Mouse (Mus musculus) lung, embryonic 15.5 days (tissue): ENCODE data around the gene Cd3g. TPM values are rescaled to one million over a fixed set of nuclear protein-coding genes. Genes with fewer than 3 reads are reported as not detected.

Experiments
- ATAC-seq: fragments of 200-750 bp; cut with Nextera tagmentation; 2 replicates; pipeline ENCODE4 v1.8.0; 2017; ENCODE audit warnings: moderate number of reproducible peaks, borderline replicate concordance; ENCODE audit not compliant: low FRiP score, low TSS enrichment; ENCODE audit errors: extremely low read depth
- H3K27ac ChIP-seq: fragments of 300-500 bp; sonication (generic); 2 replicates; pipeline ENCODE4 v1.5.1; 2015; ENCODE audit warnings: moderate library complexity, mild to moderate bottlenecking, inconsistent platforms
- H3K27me3 ChIP-seq: fragments of 300-500 bp; sonication (generic); 2 replicates; pipeline ENCODE4 v1.6.1; 2015; ENCODE audit warnings: inconsistent platforms
- H3K36me3 ChIP-seq: fragments of 300-500 bp; sonication (generic); 2 replicates; pipeline ENCODE4 v1.6.1; 2015; ENCODE audit warnings: inconsistent platforms
- H3K4me1 ChIP-seq: fragments of 300-500 bp; sonication (generic); 2 replicates; pipeline ENCODE4 v1.6.1; 2015; ENCODE audit warnings: inconsistent platforms
- H3K4me2 ChIP-seq: fragments of 300-500 bp; sonication (generic); 2 replicates; pipeline ENCODE4 v1.6.1; 2015; ENCODE audit warnings: inconsistent platforms, mild to moderate bottlenecking, moderate library complexity
- H3K4me3 ChIP-seq: fragments of 300-500 bp; sonication (generic); 2 replicates; pipeline ENCODE4 v1.5.1; 2015; ENCODE audit warnings: mild to moderate bottlenecking, inconsistent platforms
- H3K9ac ChIP-seq: fragments of 300-500 bp; sonication (generic); 2 replicates; pipeline ENCODE4 v1.6.1; 2015; ENCODE audit warnings: inconsistent platforms
- H3K9me3 ChIP-seq: fragments of 300-500 bp; sonication (generic); 2 replicates; pipeline ENCODE4 v1.6.1; 2016; ENCODE audit warnings: inconsistent platforms
- WGBS: fragments of 180-500 bp; shearing (Covaris S2); methylation state at CpG from one replicate; pipeline ENCODE4 v1.1.7; 2015; 5-methylcytosine and 5-hydroxymethylcytosine counted together
- polyA plus RNA-seq: library from polyadenylated mRNA; unstranded; fragments of >200 nt; fragmentation: Nextera tagmentation; extraction: Ambion mirVana; gene quantifications from 2 replicates; pipeline ENCODE4 v1.2.1, GENCODE M21; 2015

The Cd3g gene
- polyA plus RNA-seq, 1 experiment from 2014 or later = 20.4 TPM

- no peak overlapping the region for H3K27ac ChIP-seq
- no peak overlapping the region for H3K9ac ChIP-seq
- no peaks in the 10 kb centered on the region for H3K27me3 ChIP-seq
- H3K9me3 ChIP-seq = no peaks in the 10 kb centered on the region
- ATAC-seq = no peak
- no peak overlapping the region for H3K4me3 ChIP-seq
- no peaks in the 10 kb centered on the region for H3K4me1 ChIP-seq
- no peak overlapping the region for H3K4me2 ChIP-seq
- peaks cover 68% of the 10 kb centered on the region for H3K36me3 ChIP-seq
- WGBS = 84% methylated on average over 3 of the region's 3 CpGs
Measured at GRCm38 (mm10) chr9:44954432-44954831, 25.8 kb downstream of the Cd3g start.

- no peak overlapping the region for H3K9ac ChIP-seq
- no peak overlapping the region for H3K4me2 ChIP-seq
- no peak overlapping the region for H3K27ac ChIP-seq
- WGBS = 89% methylated on average over 5 of the region's 5 CpGs
- no peak overlapping the region for H3K4me3 ChIP-seq
- H3K36me3 ChIP-seq = peaks cover 84% of the 10 kb centered on the region
- no peaks in the 10 kb centered on the region for H3K9me3 ChIP-seq
- no peaks in the 10 kb centered on the region for H3K27me3 ChIP-seq
- no peak for ATAC-seq
- H3K4me1 ChIP-seq = no peaks in the 10 kb centered on the region
Measured at GRCm38 (mm10) chr9:44947836-44948235, 32.4 kb downstream of the Cd3g start.

DNA sequence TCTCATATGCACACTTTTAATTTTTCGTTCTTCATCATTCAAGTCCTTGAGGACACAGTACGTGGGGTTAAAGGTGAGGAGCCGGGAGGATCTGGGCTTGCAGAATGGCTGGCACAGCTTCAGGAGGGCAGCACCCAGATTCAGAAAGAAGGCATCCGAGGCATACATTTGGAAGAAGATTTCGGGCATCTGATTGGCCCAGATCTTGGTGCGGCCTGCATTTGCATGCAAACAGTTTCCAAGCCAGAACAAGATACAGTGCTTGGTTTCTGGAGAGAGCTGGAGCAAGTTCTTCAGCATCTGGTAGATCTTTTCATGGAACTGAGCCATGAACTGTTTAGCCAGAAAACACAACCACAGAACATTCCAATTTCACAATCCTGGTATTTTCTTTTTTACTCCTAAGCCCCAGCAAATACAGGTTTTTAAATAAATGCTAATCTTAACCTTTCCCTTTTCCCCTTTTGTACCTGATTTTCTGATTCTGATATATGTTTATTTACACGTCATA lies 34.0 kb downstream of the Cd3g start:
- Histone ChIP-seq H3K9me3 (no peaks in the 10 kb centered on the region), H3K9ac (no peak overlapping the region), H3K4me1 (no peaks in the 10 kb centered on the region), H3K36me3 (peaks cover 89% of the 10 kb centered on the region), H3K27me3 (no peaks in the 10 kb centered on the region), H3K4me3 (no peak overlapping the region), H3K27ac (no peak overlapping the region), H3K4me2 (no peak overlapping the region)
- no peak for ATAC-seq
- WGBS = 91% methylated on average over 7 of the region's 7 CpGs

DNA sequence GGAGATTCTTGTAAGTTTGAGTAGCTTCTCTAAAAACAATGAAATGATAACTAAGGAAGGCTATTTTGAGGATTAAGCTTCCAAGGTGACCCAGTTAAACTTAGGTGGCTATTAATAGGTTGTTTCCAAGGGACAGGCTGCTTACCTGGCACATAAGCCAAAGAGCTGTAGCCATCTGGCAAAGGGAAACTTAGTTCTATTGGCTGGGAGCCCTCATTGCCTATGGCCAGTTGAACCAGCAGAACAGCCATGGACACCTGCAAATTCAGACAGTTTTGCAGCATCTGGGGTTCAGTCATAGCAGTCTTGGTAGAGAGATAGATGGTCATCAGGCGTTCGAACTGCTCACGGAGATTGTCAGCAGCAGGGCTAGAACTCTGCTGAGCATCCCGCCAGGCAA lies 37.8 kb downstream of the Cd3g start:
- no peak for ATAC-seq
- Histone ChIP-seq H3K27me3 (no peaks in the 10 kb centered on the region), H3K27ac (no peak overlapping the region), H3K9ac (no peak overlapping the region), H3K4me2 (no peak overlapping the region), H3K4me1 (no peaks in the 10 kb centered on the region), H3K4me3 (no peak overlapping the region), H3K9me3 (no peaks in the 10 kb centered on the region), H3K36me3 (peaks cover 83% of the 10 kb centered on the region)
- WGBS = 89% methylated on average over 4 of the region's 4 CpGs

- Histone ChIP-seq H3K4me3 (no peak overlapping the region), H3K27ac (no peak overlapping the region), H3K9ac (no peak overlapping the region), H3K27me3 (no peaks in the 10 kb centered on the region), H3K4me1 (no peaks in the 10 kb centered on the region), H3K36me3 (peaks cover 86% of the 10 kb centered on the region), H3K4me2 (no peak overlapping the region), H3K9me3 (no peaks in the 10 kb centered on the region)
- WGBS = 80% methylated on average over 4 of the region's 4 CpGs
- ATAC-seq = no peak
Measured at GRCm38 (mm10) chr9:44941756-44942155, 38.5 kb downstream of the Cd3g start.

- WGBS = 71% methylated on average over 2 of the region's 2 CpGs
- Histone ChIP-seq H3K9me3 (no peaks in the 10 kb centered on the region), H3K27me3 (no peaks in the 10 kb centered on the region), H3K4me1 (peaks cover 17% of the 10 kb centered on the region), H3K9ac (peak overlapping the region; percentile 47; the same call in 1 of the 2 replicates), H3K4me3 (peak overlapping the region; percentile 92), H3K4me2 (peak overlapping the region; percentile 66), H3K36me3 (no peaks in the 10 kb centered on the region), H3K27ac (peak overlapping the region; percentile 94)
- ATAC-seq = no peak
Measured at GRCm38 (mm10) chr9:44921543-44921942, 58.7 kb downstream of the Cd3g start.

- peak overlapping the region; percentile 94 for H3K27ac ChIP-seq
Measured at GRCm38 (mm10) chr9:44921123-44921468, 59.1 kb downstream of the Cd3g start.

DNA sequence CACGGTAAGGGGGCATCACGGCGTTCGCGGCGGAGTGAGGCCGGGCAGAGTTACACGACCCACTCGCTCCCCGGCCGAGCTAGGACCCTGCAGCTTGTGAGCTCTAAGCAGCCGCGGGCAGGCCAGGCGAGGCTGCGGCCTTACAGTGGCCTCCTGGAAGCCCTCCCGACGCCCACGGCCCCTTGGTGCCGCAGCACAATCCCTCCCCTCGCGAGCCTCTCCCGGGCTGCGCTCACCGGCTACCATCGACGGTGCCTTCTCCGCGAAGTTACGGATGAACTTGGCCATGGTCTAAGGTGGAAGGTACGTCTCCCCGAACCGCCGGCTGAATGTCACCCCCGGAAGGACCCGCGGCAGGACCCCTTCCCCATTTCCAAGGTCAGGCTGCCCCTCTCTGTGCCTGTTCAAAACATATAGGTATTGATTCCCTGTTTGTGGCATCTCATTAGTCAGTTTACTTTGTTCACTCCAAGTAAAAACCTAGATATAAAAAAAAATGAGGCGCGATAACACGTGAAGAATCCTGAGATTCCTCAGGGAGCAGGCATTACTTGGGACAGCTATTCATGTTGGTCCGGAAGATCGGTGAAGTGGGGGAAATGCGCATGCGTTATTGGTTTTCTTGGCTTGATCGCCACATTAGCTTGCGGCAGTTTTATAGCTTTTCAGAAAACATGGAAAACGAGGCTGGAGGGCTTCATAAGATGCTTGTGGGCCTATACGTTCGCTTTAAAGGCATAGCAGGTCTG lies 59.7 kb downstream of the Cd3g start, which contains the start of gene Atp5l:
Gene Atp5l (minus strand): TSS at position 369 of the 749 bp plus-strand sequence.
- peak within 1 kb of the TSS; percentile 97 for H3K9ac ChIP-seq

More at GRCm38 (mm10) chr9:44921123-44921468, 59.1 kb downstream of the Cd3g start:
- Histone ChIP-seq H3K4me1 (peaks cover 17% of the 10 kb centered on the region), H3K4me2 (peak overlapping the region; percentile 66), H3K27me3 (no peaks in the 10 kb centered on the region), H3K9ac (peak overlapping the region; percentile 47), H3K36me3 (no peaks in the 10 kb centered on the region), H3K9me3 (no peaks in the 10 kb centered on the region), H3K4me3 (peak overlapping the region; percentile 92)
- ATAC-seq = peak; percentile 90
- under 1% methylated on average over 8 of the region's 8 CpGs for WGBS

GRCm38 (mm10) chr9:44919606-44920005 lies 60.6 kb downstream of the Cd3g start:
- peak overlapping the region; percentile 66 for H3K4me2 ChIP-seq
- H3K9ac ChIP-seq = peak overlapping the region; percentile 97
- no peaks in the 10 kb centered on the region for H3K27me3 ChIP-seq
- no peaks in the 10 kb centered on the region for H3K9me3 ChIP-seq
- peaks cover 28% of the 10 kb centered on the region for H3K4me1 ChIP-seq
- H3K4me3 ChIP-seq = peak overlapping the region; percentile 92
- H3K36me3 ChIP-seq = no peaks in the 10 kb centered on the region
- no peak for ATAC-seq
- H3K27ac ChIP-seq = no peak overlapping the region
- 37% methylated on average over 2 of the region's 2 CpGs for WGBS

More for the DNA sequence above, 59.7 kb downstream of the Cd3g start, which contains the start of gene Atp5l:
- Histone ChIP-seq H3K27ac (peak within 1 kb of the TSS; percentile 94), H3K4me3 (peak within 1 kb of the TSS; percentile 92), H3K4me2 (peak within 1 kb of the TSS; percentile 66), H3K9me3 (no peaks in the 10 kb centered on the region), H3K36me3 (no peaks in the 10 kb centered on the region), H3K27me3 (no peaks in the 10 kb centered on the region), H3K4me1 (peaks cover 19% of the 10 kb centered on the region)
- under 1% methylated on average over 48 of the region's 48 CpGs for WGBS
- ATAC-seq = peak; percentile 90

Other genes with a start within 250 kb of the Cd3g start
- 26.6 and 33.2 TPM in 2 replicates for gene Phldb1, start 245.2 kb downstream of the Cd3g start, polyA plus RNA-seq
- gene Arcn1, start 212.6 kb downstream of the Cd3g start, polyA plus RNA-seq = 193 and 199 TPM in 2 replicates
- gene Ift46, start 212.5 kb downstream of the Cd3g start, polyA plus RNA-seq = 93.2 and 99.1 TPM in 2 replicates
- gene Tmem25, start 181.1 kb downstream of the Cd3g start, polyA plus RNA-seq = 1.0 and 1.2 TPM in 2 replicates
- 0.67 and 1.2 TPM in 2 replicates for gene Ttc36, start 177.4 kb downstream of the Cd3g start, polyA plus RNA-seq
- 11.2 and 15.5 TPM in 2 replicates for gene Kmt2a, start 99.1 kb downstream of the Cd3g start, polyA plus RNA-seq
- gene Atp5l, start 59.7 kb downstream of the Cd3g start, polyA plus RNA-seq = 636 and 712 TPM in 2 replicates
- 21.7 and 25.7 TPM in 2 replicates for gene Ube4a, start 14.8 kb downstream of the Cd3g start, polyA plus RNA-seq
- gene Cd3d, start 1.4 kb upstream of the Cd3g start, polyA plus RNA-seq = 1.1 and 6.2 TPM in 2 replicates
- 1.9 and 12.6 TPM in 2 replicates for gene Cd3e, start 29.2 kb upstream of the Cd3g start, polyA plus RNA-seq
- 15.8 and 16.3 TPM in 2 replicates for gene Mpzl2, start 59.4 kb upstream of the Cd3g start, polyA plus RNA-seq
- gene Mpzl3, start 74.8 kb upstream of the Cd3g start, polyA plus RNA-seq = 2.7 TPM in 2 replicates
- 0.35 and 0.76 TPM in 2 replicates for gene Jaml, start 98.8 kb upstream of the Cd3g start, polyA plus RNA-seq
- gene Scn2b, start 137.4 kb upstream of the Cd3g start, polyA plus RNA-seq = 4.0 and 4.2 TPM in 2 replicates
- gene Scn4b, start 158.0 kb upstream of the Cd3g start, polyA plus RNA-seq = 0.48 and 0.65 TPM in 2 replicates
- gene BC049352, start 201.6 kb upstream of the Cd3g start, polyA plus RNA-seq = 0.18 TPM in 1 of 2 replicates, not detected in the other
- gene Tmprss4, start 223.7 kb upstream of the Cd3g start, polyA plus RNA-seq = 1.7 and 2.6 TPM in 2 replicates